Mouse (Mus musculus) midbrain, postnatal 0 days (tissue): ENCODE data around the gene D10Jhu81e. TPM values are rescaled to one million over a fixed set of nuclear protein-coding genes. Genes with fewer than 3 reads are reported as not detected.

Experiments
- ATAC-seq: fragments of 200-750 bp; cut with Nextera tagmentation; 2 replicates; pipeline ENCODE4 v1.8.0; 2017; ENCODE audit warnings: moderate number of reproducible peaks, mild to moderate bottlenecking, moderate TSS enrichment, moderate library complexity; ENCODE audit not compliant: low FRiP score
- DNase-seq: peaks from one replicate; pipeline ENCODE4 v3.0.0-alpha.2; 2015; ENCODE audit warnings: low spot score
- H3K27ac ChIP-seq: fragments of 300-500 bp; sonication (generic); 2 replicates; pipeline ENCODE4 v1.5.1; 2014; ENCODE audit warnings: low read depth, mild to moderate bottlenecking, low read length, mixed read lengths
- H3K27me3 ChIP-seq: fragments of 300-500 bp; sonication (generic); 2 replicates; pipeline ENCODE4 v1.6.1; 2014; ENCODE audit warnings: low read length, control low read depth, mixed read lengths; ENCODE audit not compliant: insufficient read depth
- H3K36me3 ChIP-seq: fragments of 300-500 bp; sonication (generic); 2 replicates; pipeline ENCODE4 v1.6.1; 2014; ENCODE audit warnings: low read length, control low read depth, mixed read lengths; ENCODE audit not compliant: insufficient read depth
- H3K4me1 ChIP-seq: fragments of 300-500 bp; sonication (generic); 2 replicates; pipeline ENCODE4 v1.6.1; 2014; ENCODE audit warnings: mild to moderate bottlenecking, control low read depth, antibody characterized with exemption, low read length, mixed read lengths; ENCODE audit not compliant: insufficient read depth
- H3K4me2 ChIP-seq: fragments of 300-500 bp; sonication (generic); 2 replicates; pipeline ENCODE4 v1.6.1; 2014; ENCODE audit warnings: low read depth, mild to moderate bottlenecking, low read length, mixed read lengths; ENCODE audit not compliant: poor library complexity, severe bottlenecking
- H3K4me3 ChIP-seq: fragments of 300-500 bp; sonication (generic); 2 replicates; pipeline ENCODE4 v1.5.1; 2014; ENCODE audit warnings: low read depth, mild to moderate bottlenecking, low read length, moderate library complexity
- H3K9ac ChIP-seq: fragments of 300-500 bp; sonication (generic); replicated peaks from 2 replicates; pipeline ENCODE4 v1.6.1; 2014; ENCODE audit warnings: mild to moderate bottlenecking, low read length, moderate library complexity, mixed read lengths; ENCODE audit not compliant: poor library complexity, severe bottlenecking
- H3K9me3 ChIP-seq: fragments of 300-500 bp; sonication (generic); 2 replicates; pipeline ENCODE4 v1.6.1; 2016; ENCODE audit warnings: low read length, control low read depth
- CTCF ChIP-seq: IDR thresholded peaks from 2 replicates; pipeline ENCODE4 v1.5.1; 2016; ENCODE audit warnings: antibody characterized with exemption, mild to moderate bottlenecking
- WGBS: fragments of 180-500 bp; shearing (Covaris S2); extraction: QIAGEN DNeasy Blood & Tissue Kit; methylation state at CpG from one replicate; pipeline ENCODE4 v1.1.7; 2014; 5-methylcytosine and 5-hydroxymethylcytosine counted together
- polyA plus RNA-seq: library from polyadenylated mRNA; unstranded; fragments of >200 nt; fragmentation: Nextera tagmentation; extraction: Ambion mirVana; gene quantifications from 2 replicates; pipeline ENCODE4 v1.2.1, GENCODE M21; 2015
- total RNA-seq: library from RNA; depleted of rRNA; stranded (reverse); fragments of >200 nt; gene quantifications from 2 replicates; pipeline ENCODE4 v1.2.3, GENCODE M21; 2014; rRNA removed

D10Jhu81e gene
- total RNA-seq (80.0 and 119 TPM in 2 replicates), polyA plus RNA-seq (24.1 and 26.7 TPM in 2 replicates)

- DNase-seq = peak; percentile 98
- peak; percentile 96 for ATAC-seq
- Histone ChIP-seq H3K9ac (peak within 1 kb of the TSS; percentile 78), H3K36me3 (peaks cover 64% of the 10 kb centered on the region), H3K4me2 (peak within 1 kb of the TSS; percentile 88), H3K27ac (peak within 1 kb of the TSS; percentile 73), H3K9me3 (no peaks in the 10 kb centered on the region), H3K4me3 (peak within 1 kb of the TSS; percentile 62), H3K4me1 (peaks cover 6% of the 10 kb centered on the region; the same call in 1 of the 2 replicates), H3K27me3 (no peaks in the 10 kb centered on the region)
- WGBS = under 1% methylated on average over 45 of the region's 50 CpGs
- peak; percentile 35 for TF ChIP-seq CTCF
Observed at GRCm38 (mm10) chr10:78169281-78170042, at the start of gene D10Jhu81e. Gene D10Jhu81e (minus strand): TSS chr10:78169782.

GRCm38 (mm10) chr10:78218576-78218975 lies 49.0 kb upstream of the D10Jhu81e start:
- peaks cover 76% of the 10 kb centered on the region for H3K36me3 ChIP-seq
- 95% methylated on average over 6 of the region's 6 CpGs for WGBS
- no peak overlapping the region for H3K9ac ChIP-seq
- DNase-seq = no peak
- no peaks in the 10 kb centered on the region for H3K4me1 ChIP-seq
- no peak overlapping the region for H3K27ac ChIP-seq
- TF ChIP-seq CTCF = no peak
- no peaks in the 10 kb centered on the region for H3K27me3 ChIP-seq
- H3K9me3 ChIP-seq = no peaks in the 10 kb centered on the region
- ATAC-seq = no peak
- no peak overlapping the region for H3K4me2 ChIP-seq
- H3K4me3 ChIP-seq = no peak overlapping the region

GRCm38 (mm10) chr10:78216376-78217083 lies 46.9 kb upstream of the D10Jhu81e start:
- Histone ChIP-seq H3K4me2 (no peak overlapping the region), H3K9me3 (no peaks in the 10 kb centered on the region), H3K27me3 (no peaks in the 10 kb centered on the region), H3K36me3 (peaks cover 87% of the 10 kb centered on the region), H3K4me3 (no peak overlapping the region), H3K4me1 (no peaks in the 10 kb centered on the region), H3K27ac (no peak overlapping the region), H3K9ac (no peak overlapping the region)
- ATAC-seq = no peak
- no peak for DNase-seq
- 90% methylated on average over 6 of the region's 6 CpGs for WGBS
- TF ChIP-seq CTCF = no peak

- no peak for ATAC-seq
Observed at GRCm38 (mm10) chr10:78214371-78214770, 44.8 kb upstream of the D10Jhu81e start.

GRCm38 (mm10) chr10:78211311-78211710 lies 41.7 kb upstream of the D10Jhu81e start:
- ATAC-seq (no peak), DNase-seq (no peak)
- Histone ChIP-seq H3K9ac (no peak overlapping the region), H3K4me3 (no peak overlapping the region), H3K27me3 (no peaks in the 10 kb centered on the region), H3K4me1 (no peaks in the 10 kb centered on the region), H3K9me3 (no peaks in the 10 kb centered on the region), H3K36me3 (peaks cover 83% of the 10 kb centered on the region), H3K4me2 (no peak overlapping the region), H3K27ac (no peak overlapping the region)
- TF ChIP-seq CTCF = peak; percentile 60
- WGBS = 71% methylated on average over 6 of the region's 6 CpGs

More at GRCm38 (mm10) chr10:78214371-78214770, 44.8 kb upstream of the D10Jhu81e start:
- no peak overlapping the region for H3K4me3 ChIP-seq
- no peaks in the 10 kb centered on the region for H3K9me3 ChIP-seq
- H3K4me1 ChIP-seq = no peaks in the 10 kb centered on the region
- WGBS = 95% methylated on average over 9 of the region's 9 CpGs
- H3K4me2 ChIP-seq = no peak overlapping the region
- TF ChIP-seq CTCF = no peak
- H3K9ac ChIP-seq = no peak overlapping the region
- no peak for DNase-seq
- H3K27ac ChIP-seq = no peak overlapping the region
- peaks cover 81% of the 10 kb centered on the region for H3K36me3 ChIP-seq
- no peaks in the 10 kb centered on the region for H3K27me3 ChIP-seq

GRCm38 (mm10) chr10:78201182-78201581 lies 31.6 kb upstream of the D10Jhu81e start:
- no peak overlapping the region for H3K27ac ChIP-seq

More at GRCm38 (mm10) chr10:78201182-78201581, 31.6 kb upstream of the D10Jhu81e start:
- Histone ChIP-seq H3K36me3 (peaks cover 87% of the 10 kb centered on the region), H3K4me2 (no peak overlapping the region), H3K9ac (no peak overlapping the region), H3K4me3 (no peak overlapping the region), H3K9me3 (no peaks in the 10 kb centered on the region), H3K27me3 (no peaks in the 10 kb centered on the region), H3K4me1 (no peaks in the 10 kb centered on the region)
- no peak for TF ChIP-seq CTCF
- 89% methylated on average over 4 of the region's 4 CpGs for WGBS
- ATAC-seq (no peak), DNase-seq (no peak)
